Mouse (Mus musculus) ovary, adult 18-20 months (tissue): ENCODE data around the gene Ccdc117.
"Not testable (repeated sequence)": the region's sequence is repeated elsewhere in the genome, so short reads cannot be mapped to it uniquely, and the experiment has no call there.

ENCODE experiments used
- DNase-seq: peaks from one replicate; pipeline ENCODE4 v3.0.0; 2022; ENCODE audit warnings: low spot score, mixed read lengths

Gene Ccdc117

DNA sequence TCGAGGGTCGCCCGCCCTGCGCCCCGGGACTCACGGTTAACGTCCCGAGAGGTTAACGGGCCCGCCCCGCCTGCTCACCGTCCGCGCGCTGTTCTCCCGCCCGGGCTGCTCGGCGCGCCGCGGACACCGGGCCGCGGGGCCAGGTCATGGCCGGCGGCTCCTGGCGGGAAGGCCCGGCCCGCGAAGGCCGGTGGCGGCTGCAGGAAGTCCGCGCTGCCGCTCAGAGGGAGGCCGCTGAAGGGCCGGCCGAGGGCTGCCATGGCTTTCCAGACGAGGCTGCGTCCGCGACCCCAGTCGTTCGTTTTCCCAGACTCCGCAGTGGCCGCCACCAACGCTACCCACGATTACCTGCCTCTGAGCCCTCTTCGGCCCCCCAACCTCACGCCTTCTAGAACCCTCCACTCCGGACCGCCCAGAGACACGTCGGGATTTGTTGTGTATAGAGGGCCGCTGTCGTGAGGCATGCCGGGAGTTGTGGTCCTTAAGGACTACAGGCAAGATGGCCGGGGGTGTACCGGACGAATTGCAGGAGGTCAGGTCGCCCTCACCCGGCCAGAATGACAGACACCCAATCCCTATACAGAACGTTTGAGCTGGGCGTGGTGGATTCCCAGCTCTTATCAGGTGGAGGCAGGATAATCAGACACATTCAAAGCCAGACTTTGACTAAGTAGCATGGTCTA, at the start of gene Ccdc117:
Gene Ccdc117, minus strand, starts transcription at position 389 of the 683 bp plus-strand sequence.
- peak; percentile 91 for DNase-seq

DNA sequence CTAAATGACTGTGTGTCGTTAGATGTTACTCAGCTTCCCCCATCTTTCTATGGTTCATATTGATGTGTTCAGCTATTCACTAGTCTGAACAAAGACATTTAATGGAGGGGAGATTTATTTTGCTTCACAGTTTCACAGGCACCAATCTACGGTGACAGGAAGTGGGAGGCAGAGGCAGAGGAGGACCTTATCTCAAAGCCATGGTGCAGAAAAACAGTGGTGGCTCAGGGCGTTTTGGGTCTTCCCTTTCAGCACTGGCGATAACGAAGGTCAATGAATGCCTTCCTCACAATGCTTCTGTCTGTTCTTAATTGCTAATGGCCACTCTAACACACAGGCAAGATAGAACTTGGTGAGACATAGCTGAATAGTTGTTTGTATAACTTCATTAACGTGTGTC, 33.1 kb upstream of the Ccdc117 start:
- DNase-seq: no peak

DNA sequence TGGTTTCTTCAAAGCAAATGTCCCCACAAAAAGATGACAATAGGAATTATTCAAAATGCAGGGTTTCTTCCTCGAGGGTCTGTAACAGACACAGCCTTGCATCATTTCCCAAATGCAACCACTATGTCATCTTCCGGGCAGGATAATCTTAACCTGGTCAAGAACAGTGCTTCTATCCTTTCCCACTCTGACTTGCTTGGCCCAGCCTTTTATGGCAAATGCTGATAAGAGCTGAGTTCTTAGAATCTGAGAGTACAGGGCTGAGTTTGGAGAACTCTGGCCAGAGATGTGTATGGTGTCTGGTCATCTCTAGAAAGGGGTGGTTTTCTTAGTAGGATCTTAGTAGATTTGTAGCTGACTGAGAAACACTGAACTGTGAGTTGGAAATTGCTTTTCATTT, 31.8 kb upstream of the Ccdc117 start:
- DNase-seq: no peak

DNA sequence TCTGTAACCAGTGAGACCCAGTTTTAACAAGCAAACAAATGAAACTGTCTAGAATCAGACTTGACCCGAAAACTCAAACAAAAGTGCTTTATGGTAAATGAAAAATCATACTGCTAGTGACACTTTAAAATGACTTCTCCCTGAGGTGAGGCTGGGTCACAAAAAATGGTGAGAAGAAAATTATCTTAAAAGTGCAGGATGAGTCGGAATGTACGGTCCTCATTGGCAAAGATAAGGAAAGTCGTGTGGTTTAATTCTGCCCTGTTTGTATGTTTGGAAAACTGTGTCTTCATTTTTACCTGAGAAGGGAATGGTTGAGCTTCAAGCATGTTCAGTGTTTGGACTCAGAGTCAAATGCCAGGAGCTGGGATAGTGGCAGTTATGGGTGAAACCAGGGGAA, 29.9 kb upstream of the Ccdc117 start:
- DNase-seq: no peak

DNA sequence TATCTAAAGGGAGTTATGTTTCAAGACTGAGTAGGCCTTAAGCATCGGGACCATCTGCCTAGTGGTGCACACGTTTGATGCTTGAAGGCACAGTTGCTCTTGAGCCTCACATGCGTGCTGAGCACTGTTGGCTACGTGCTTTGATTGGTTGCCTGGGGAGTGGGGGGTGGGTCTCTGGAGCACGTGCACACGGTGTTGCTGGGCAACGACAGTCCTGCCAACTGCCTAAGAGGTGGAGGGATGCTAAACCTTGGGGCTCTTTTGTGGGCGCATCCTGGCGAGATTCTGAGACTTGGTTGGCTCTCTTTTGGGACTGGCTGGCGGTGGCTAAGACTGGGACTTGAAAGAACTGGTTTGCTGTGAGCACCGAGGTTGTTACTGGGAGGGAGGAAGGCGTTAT, 27.5 kb upstream of the Ccdc117 start, which contains the start of gene Ankrd36:
Gene Ankrd36, plus strand, starts transcription at position 211 of the 400 bp plus-strand sequence.
- no peak for DNase-seq

DNA sequence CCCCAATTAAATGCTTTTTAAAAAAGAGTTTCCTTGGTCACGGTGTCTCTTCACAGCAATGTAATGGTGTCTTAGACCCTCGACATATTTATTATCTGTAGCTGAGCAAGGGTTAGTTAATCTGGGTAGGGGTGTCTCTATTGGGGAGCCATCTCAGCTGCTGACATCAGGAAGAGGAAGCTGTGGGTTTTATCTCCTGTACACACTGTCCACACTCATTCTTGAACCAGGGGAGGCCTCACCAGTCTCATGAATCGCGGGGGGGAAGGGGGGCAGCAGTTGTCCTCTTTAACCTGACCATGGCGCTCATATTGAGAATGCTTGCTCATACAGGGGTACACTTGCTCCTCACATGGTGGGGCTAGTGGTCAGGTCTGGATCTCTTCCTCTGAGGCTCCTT, 26.1 kb upstream of the Ccdc117 start:
- no peak for DNase-seq

DNA sequence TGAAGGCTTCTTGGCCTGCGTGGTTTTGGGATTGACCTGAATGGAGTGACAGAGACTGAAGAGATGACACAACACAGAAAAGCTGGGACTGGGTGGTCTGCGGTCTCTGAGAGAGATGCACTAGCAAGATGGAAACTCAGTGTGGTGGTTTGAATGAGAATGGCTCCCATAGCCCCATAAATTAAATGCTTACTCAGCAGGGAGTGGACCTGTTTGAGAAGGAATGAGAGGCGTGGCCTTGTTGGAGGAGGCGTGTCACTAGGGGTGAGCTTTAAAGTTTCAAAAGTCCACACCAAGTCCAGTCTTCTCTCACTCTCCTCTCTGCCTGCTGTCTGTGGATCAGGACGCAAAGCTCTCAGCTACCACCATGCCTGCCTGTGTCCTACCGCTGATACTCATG, 25.7 kb upstream of the Ccdc117 start:
- no peak for DNase-seq

DNA sequence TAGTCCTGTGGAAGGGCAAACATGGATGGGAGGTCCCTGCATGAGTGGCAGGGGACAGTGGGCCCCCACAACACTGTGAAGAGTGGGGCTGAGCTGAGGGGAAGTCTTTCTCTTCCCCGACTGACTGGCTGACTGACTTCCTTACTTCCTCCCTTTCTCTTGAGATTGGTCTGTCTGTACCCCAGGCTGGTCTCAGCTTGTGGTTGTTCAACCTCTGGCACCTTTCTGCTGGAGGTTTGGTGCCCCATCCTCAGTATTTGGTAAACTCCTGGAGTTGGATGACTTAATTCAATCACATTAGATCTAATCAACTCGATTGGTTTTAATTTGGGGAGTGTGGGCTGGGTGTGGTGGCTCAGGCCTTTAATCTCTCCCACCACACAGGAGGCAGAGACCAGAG, 24.5 kb upstream of the Ccdc117 start:
- DNase-seq: no peak

DNA sequence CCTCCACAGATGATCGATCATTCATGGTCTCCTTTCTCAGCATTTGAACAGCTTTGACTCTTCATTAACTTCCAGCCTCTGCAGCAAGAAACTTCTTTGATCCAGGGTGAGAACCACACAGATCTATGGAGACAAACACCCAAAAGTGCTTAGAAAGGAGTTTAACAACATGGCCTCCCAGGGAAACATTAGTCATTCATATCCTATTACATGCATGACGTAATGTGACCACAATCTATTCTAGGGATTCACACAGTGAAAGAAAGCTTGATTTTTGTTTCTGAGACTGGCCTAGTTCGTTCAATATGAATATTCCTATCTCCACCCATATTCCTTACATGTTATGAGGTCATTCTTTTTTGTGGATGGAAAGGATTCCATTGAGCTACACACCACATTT, 23.6 kb upstream of the Ccdc117 start:
- DNase-seq: no peak

DNA sequence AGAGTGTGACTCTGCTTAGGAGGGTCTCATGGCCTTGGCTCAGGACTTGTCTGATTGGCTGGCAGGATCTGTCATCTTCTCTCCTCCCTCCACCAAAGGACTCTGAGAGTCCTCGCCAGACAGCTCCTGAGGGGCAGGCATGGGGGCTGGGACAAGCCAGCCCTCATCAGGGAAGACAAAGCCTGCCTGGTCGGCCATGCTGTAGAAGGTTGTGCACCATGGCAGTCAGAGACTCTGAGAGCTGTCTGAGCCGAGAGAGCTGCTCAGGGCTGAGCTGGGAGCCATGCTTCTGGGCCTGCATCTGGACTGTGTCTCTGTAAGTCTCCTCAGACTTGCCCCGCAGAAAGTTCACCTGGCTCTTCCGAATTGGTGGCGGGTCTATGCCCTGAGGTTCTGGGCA, 21.9 kb upstream of the Ccdc117 start:
- no peak for DNase-seq

DNA sequence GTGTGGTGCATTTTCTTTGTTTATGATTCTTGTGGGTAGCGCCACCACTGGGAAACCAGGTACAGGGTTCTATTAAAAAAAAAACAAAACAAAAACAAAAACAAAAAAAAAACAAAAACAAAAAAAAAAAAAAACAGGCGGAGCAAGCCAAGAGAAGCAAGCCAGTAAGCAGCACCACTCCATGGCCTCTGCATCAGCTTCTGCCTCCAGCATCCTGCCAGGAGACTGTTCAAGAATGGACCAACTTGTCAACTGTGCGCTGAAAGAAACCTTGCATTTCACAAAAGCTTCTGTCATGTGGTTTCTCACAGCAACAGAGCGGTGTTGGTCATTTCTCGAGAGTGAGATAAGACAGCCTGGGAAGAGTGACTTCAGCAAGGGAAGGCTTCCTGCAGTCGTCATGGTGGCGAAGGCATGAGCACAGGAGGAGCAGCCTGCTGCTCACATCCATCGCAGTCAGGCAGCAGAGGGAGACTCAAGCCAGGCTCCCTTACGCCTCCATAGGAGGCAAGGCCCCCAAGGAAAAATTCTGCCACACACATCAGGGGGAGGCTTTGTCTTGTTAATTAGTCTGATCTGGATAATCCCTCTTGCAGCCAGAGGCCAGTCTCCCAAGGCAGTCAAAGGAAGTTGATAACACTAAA, 20.8 kb upstream of the Ccdc117 start:
- no peak for DNase-seq

DNA sequence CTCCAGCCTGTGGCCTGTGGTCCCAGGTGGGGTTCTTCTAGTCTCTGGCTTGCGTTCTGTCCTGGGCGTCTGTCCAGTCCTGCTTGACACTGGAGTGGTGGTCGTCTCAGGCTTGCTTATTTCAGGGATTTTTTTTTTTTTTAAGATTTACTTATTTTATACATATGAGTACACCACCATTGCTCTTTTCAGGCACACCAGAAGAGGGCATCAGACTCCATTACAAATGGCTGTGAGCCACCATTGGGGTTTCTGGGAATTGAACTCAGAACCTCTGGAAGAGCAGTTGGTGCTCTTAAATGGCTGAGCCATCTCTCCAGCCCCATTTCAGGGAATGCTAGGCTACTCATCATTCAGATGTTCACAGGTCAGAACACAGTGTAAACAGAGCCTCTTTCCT, 18.3 kb upstream of the Ccdc117 start:
- no peak for DNase-seq

DNA sequence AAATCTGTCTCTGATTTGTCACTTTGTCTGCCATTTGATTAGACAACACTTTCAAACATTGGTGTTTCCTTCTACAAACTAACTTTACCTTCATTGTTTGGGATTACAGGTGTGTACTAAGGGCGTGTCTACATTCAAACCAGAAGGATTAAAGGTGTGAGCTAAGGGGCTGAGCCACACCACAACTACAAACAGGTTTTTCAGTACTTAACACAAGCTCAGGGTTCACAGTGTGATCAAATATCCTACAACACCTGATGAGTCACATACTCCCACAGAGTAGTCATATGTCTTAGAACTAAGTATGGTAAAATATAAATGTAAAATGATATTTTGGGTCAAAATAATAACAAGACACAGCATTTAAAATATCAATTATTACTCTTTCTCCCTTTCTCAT, 9.9 kb upstream of the Ccdc117 start:
- DNase-seq: no peak

DNA sequence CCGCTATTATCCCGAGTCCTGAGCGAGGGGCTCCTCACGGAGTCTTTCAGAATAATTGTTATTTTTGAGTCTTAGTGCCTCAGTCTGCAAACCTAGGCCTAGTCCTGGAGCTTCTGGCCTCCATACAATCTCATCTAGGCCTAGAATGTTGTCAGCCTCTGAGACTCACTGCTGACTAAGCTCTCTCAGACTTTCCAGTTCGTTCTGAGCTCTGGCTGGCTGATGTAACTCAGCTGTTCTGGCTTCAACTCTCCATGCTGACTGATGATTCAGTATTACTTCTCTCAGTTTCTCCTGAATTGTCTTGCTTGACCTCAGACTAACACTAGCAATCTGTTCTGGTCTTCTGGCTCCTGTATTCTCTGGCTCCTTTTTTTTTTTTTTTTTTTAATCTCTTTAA, 9.4 kb upstream of the Ccdc117 start:
- DNase-seq: no peak

DNA sequence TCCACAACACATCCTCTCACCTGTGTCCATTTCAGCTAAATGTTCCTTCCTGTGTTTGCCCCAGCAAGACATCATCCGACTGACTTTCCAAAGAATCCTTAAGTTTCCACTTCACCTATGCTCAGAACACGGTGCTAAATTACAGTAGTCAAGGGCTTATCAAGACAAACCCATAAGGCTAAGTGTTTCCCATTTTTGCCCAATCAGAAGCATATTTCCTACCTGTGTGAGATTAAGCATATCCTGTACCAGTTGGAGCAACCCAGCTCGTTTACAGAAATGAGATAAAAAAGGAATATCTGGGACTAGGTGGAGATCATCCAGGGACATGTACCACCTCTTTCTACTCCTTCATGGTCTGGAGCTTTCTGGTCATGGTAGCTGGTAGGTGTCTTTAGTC, 4.7 kb upstream of the Ccdc117 start:
- DNase-seq: no peak

DNA sequence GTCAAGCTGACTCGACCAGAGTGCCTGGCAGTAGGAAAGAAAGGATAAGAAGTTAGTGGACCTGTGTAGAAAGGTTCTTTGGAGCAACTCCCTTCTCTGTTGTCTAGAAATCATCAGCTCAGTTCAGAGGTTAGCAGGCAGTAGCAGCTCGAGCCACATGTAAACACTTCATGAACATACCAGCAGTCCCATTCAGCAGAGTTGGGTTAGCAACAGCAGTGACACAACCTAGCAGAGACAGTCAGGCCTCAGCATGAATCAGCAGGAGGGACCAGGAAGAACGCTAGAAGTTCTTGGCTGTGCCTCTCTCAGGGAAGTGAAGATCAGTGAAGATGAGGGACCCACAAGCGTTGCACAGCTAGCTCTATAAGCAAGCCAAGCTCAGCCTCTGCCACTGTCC, 3.5 kb upstream of the Ccdc117 start:
- no peak for DNase-seq

DNA sequence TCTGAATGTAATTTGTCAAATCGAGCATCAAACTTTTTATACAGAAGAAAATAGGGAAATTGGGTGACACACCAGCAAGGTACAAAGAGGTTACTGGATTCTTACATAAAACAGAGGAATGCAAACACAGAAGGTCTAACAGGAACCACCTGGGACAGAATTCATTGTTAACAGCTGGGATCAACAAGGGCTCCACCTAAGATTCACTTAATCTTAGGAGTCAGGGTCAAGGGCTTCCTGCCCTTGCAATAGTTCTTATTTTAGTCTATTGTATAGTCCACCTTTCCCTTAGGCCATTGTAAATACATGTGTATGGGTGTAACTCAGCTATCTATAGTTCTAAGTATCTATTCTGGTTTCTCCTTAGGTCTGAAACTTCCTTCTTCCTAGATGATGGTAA, 2.7 kb upstream of the Ccdc117 start:
- not testable (repeated sequence) for DNase-seq

DNA sequence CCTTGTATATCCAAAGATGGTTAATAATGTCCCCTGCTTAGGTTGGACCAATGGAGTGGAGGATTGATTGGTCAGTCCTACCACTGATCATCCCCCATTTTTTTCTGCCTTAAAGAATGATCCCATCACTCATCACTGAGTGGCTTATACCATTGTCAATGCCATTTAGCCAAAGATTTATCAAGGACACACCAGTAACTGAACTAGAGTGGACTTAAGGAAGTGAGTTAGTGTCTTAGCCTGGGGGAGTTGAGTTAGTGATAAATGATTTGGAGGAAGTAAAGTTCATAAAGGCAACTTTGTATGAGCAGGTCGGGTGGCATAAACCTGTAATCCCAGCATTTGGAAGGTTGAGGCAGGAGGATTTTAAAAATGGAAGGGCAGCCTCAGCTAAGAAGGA, 1.3 kb upstream of the Ccdc117 start:
- no peak for DNase-seq

DNA sequence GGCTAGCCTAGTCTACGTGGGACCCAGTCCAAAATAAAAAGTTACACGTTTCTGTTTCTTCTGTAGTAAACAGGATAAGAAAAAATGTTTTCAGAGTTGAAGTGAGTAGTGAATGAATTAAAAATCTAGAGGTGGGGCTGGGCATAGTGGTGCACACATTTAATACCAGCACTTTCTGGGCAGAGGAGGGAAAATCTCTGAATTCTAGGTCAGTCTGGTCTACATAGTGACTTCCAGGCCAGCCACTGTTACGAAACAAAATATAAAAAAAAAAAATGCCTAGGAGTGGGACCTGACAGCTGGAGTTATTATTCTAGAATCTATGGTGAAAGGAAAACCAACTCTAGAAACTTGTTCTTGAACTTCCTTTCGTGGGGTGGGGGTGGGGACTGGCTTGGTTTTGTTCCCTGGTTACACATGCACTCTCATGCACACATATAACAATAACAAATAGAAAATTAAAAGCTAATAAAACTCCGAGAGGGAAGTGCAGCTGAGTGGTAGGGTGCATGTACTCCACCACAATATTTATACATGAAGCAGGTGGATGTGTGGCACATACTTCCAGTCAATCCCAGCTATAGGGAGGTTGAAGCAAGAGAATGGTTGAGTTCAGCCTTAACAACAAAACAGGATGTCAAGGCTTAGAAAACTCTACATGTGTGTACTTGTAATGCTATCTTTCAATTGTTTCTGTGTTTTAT, 647 bp upstream of the Ccdc117 start:
- DNase-seq: no peak

DNA sequence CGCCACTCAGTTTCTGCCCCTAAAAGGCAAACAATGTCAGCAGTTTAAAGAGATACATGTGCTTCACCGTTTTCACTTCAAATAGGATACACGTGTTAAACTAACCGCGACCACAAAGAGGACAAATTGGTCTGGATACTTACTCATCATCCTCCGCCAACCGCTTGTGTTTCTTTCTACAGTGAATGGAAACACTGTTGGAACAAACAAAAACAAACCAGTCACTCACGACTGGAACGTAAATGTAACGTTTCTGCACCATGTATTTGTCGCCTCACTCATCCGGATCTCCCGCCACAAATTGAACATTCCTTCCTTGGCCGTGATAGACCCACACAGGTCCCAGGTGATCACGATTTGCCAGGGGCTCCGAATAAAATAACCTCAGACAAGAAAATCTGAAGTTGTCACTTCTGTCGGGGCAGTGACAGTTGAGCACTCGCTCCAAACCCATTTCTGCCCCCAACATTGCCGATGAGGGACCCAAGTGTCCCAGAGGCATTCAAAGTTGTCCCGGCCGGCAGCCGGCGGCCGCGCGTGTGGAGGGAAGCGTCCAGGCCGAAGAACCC, 673 bp downstream of the Ccdc117 start:
- no peak for DNase-seq

DNA sequence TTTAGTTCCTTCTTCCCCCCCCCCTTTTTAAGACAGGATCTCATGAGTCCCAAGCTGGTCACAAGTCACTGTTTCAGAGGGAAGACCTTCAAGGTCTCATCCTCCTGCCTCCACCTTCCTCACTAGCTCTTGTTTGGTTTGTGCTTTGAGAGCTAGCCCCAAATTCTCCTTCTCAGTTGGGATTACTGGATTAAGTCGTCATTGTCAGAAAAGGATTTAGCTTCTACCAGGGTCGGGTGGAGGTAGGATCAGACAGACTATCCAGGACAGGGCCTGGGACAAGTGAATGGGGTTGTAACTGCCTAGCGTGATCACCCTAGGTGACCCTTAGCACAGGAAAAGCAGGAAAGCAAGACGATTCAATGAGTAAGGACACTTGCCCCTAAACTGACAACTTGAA, 1.7 kb downstream of the Ccdc117 start:
- no peak for DNase-seq

DNA sequence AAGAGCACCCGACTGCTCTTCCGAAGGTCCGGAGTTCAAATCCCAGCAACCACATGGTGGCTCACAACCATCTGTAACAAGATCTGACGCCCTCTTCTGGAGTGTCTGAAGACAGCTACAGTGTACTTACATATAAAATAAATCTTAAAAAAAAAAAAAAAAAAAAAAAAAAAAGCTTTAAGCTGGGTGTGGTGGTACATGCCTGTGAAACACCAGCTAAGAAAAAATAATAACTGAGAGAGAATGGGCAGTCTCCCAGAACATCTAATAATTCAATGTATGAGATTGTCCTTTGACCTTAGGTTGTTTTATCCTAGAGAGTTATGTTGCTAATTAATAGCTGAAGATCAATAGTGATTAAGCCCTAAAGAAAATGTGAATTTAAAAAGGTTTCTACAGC, 4.5 kb downstream of the Ccdc117 start:
- DNase-seq: not testable (repeated sequence)

DNA sequence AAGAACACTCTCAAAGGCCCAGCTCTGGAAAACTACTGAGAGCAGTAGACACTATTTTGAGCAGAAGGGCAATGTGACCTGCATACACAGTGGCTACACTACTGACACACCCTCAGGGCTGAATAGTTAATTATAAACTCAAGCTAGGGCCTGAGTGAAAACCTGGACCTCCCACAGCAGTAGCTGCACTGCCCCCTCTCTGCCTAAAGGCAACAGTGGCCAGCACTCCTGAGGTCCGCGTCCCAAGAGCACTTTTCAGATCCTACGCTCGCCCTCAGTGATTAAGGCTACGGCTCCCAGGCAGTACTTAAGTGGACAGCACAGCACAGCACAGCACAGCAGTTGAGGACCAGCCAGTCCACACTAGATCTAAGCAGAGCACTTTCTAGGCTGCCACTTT, 8.9 kb downstream of the Ccdc117 start:
- DNase-seq: peak; percentile 54
